Mouse (Mus musculus) cortical plate, adult 2 months (tissue): ENCODE data around the gene Cxcr5. TPM values are rescaled to one million over a fixed set of nuclear protein-coding genes. Genes with fewer than 3 reads are reported as not detected.

Experiments used
- H3K27ac ChIP-seq: fragments of 200-500 bp; 2 replicates; pipeline ENCODE4 v1.5.1; 2012; ENCODE audit warnings: low read length, control low read depth, inconsistent platforms; ENCODE audit not compliant: insufficient read depth
- H3K4me1 ChIP-seq: fragments of 200-500 bp; 2 replicates; pipeline ENCODE4 v1.6.1; 2011; ENCODE audit warnings: low read length; ENCODE audit not compliant: control insufficient read depth, insufficient read depth
- H3K4me3 ChIP-seq: fragments of 200-500 bp; 2 replicates; pipeline ENCODE4 v1.5.1; 2011; ENCODE audit warnings: mild to moderate bottlenecking, low read length, control low read depth; ENCODE audit not compliant: insufficient read depth
- CTCF ChIP-seq: fragments of 200-500 bp; IDR thresholded peaks from 2 replicates; pipeline ENCODE4 v1.5.1; 2011; ENCODE audit warnings: mild to moderate bottlenecking, control low read depth, low read length; ENCODE audit not compliant: insufficient read depth; ENCODE audit errors: extremely low read depth
- POLR2A ChIP-seq: fragments of 200-500 bp; IDR thresholded peaks from 2 replicates; pipeline ENCODE4 v1.6.1; 2011; ENCODE audit warnings: mild to moderate bottlenecking, low read length, control low read depth; ENCODE audit not compliant: insufficient read depth; ENCODE audit errors: extremely low read depth
- polyA plus RNA-seq: library from polyadenylated mRNA; depleted of rRNA; stranded (reverse); fragments of >200 nt; gene quantifications from 2 replicates; pipeline ENCODE4 v1.2.3, GENCODE M21; 2012; rRNA removed

The Cxcr5 gene
- 0.06 TPM in 1 of 2 replicates, not detected in the other for polyA plus RNA-seq

GRCm38 (mm10) chr9:44561597-44561996, at the start of gene Cxcr5:
Cxcr5 (minus strand) TSS chr9:44561877.
- Histone ChIP-seq H3K4me3 (no peak within 1 kb of the TSS), H3K4me1 (no peaks in the 10 kb centered on the region), H3K27ac (no peak within 1 kb of the TSS)
- no peak for TF ChIP-seq POLR2A
- no peak for TF ChIP-seq CTCF

- no peak for TF ChIP-seq CTCF
- TF ChIP-seq POLR2A, result no peak
Observed at GRCm38 (mm10) chr9:44610371-44610770, 48.7 kb upstream of the Cxcr5 start.

GRCm38 (mm10) chr9:44607306-44607705, 45.6 kb upstream of the Cxcr5 start:
- TF ChIP-seq POLR2A (no peak), CTCF (no peak)
- H3K27ac ChIP-seq, result no peak overlapping the region
- no peak overlapping the region for H3K4me3 ChIP-seq
- H3K4me1 ChIP-seq, result peaks cover 7% of the 10 kb centered on the region

More at GRCm38 (mm10) chr9:44610371-44610770, 48.7 kb upstream of the Cxcr5 start:
- H3K27ac ChIP-seq, result no peak overlapping the region
- peaks cover 7% of the 10 kb centered on the region for H3K4me1 ChIP-seq
- no peak overlapping the region for H3K4me3 ChIP-seq

- no peak overlapping the region for H3K27ac ChIP-seq
- peaks cover 7% of the 10 kb centered on the region for H3K4me1 ChIP-seq
- H3K4me3 ChIP-seq, result no peak overlapping the region; the same call in 1 of the 2 replicates
- TF ChIP-seq POLR2A (no peak), CTCF (no peak)
Observed at GRCm38 (mm10) chr9:44606646-44607045, 45.0 kb upstream of the Cxcr5 start.

GRCm38 (mm10) chr9:44605616-44606165, 44.0 kb upstream of the Cxcr5 start:
- H3K4me3 ChIP-seq, result peak overlapping the region; percentile 89
- H3K27ac ChIP-seq, result peak overlapping the region; percentile 98
- TF ChIP-seq CTCF, result no peak
- TF ChIP-seq POLR2A, result no peak
- H3K4me1 ChIP-seq, result peaks cover 7% of the 10 kb centered on the region

GRCm38 (mm10) chr9:44604779-44605615, 43.3 kb upstream of the Cxcr5 start, which contains the start of gene Ddx6:
Ddx6 (plus strand) TSS chr9:44604892.
- TF ChIP-seq CTCF (no peak), POLR2A (no peak)
- Histone ChIP-seq H3K4me3 (peak within 1 kb of the TSS; percentile 89), H3K27ac (peak within 1 kb of the TSS; percentile 98), H3K4me1 (peaks cover 7% of the 10 kb centered on the region)

GRCm38 (mm10) chr9:44604290-44604778, 42.7 kb upstream of the Cxcr5 start:
- H3K4me3 ChIP-seq, result peak overlapping the region; percentile 89
- peaks cover 8% of the 10 kb centered on the region for H3K4me1 ChIP-seq
- TF ChIP-seq CTCF (no peak), POLR2A (no peak)
- peak overlapping the region; percentile 98 for H3K27ac ChIP-seq

- Histone ChIP-seq H3K4me3 (peak overlapping the region; percentile 89), H3K27ac (peak overlapping the region; percentile 98), H3K4me1 (peaks cover 6% of the 10 kb centered on the region; the same call in 1 of the 2 replicates)
- no peak for TF ChIP-seq POLR2A
- TF ChIP-seq CTCF, result no peak
Observed at GRCm38 (mm10) chr9:44603454-44604289, 42.0 kb upstream of the Cxcr5 start.

GRCm38 (mm10) chr9:44602766-44603165, 41.1 kb upstream of the Cxcr5 start:
- TF ChIP-seq CTCF (no peak), POLR2A (no peak)
- no peak overlapping the region for H3K4me3 ChIP-seq
- H3K27ac ChIP-seq, result no peak overlapping the region
- H3K4me1 ChIP-seq, result peaks cover 4% of the 10 kb centered on the region; the same call in 1 of the 2 replicates
